Mouse (Mus musculus) C2C12 (cell line): ENCODE measurements around the gene Stambpl1. TPM values are rescaled to one million over a fixed set of nuclear protein-coding genes. Genes with fewer than 3 reads are reported as not detected.

Experiments
- H3K27me3 ChIP-seq: one replicate; pipeline ENCODE4 v1.6.1; 2011; ENCODE audit not compliant: control insufficient read depth, insufficient read depth, insufficient read length
- H3K36me3 ChIP-seq: one replicate; pipeline ENCODE4 v1.6.1; 2011; ENCODE audit not compliant: control insufficient read depth, insufficient read depth
- H3K4me3 ChIP-seq: one replicate; pipeline ENCODE4 v1.5.1; 2011; ENCODE audit warnings: mild to moderate bottlenecking, control low read depth; ENCODE audit not compliant: poor library complexity, insufficient read depth, severe bottlenecking
- H3K79me2 ChIP-seq: one replicate; pipeline ENCODE4 v1.6.1; 2011; ENCODE audit not compliant: control insufficient read depth, insufficient read depth
- H3K79me3 ChIP-seq: one replicate; pipeline ENCODE4 v1.6.1; 2011; ENCODE audit warnings: low read depth, control low read depth
- H3ac ChIP-seq: one replicate; pipeline ENCODE3; 2011; ENCODE audit warnings: low read depth; ENCODE audit not compliant: control insufficient read depth, insufficient read length
- CEBPB ChIP-seq: IDR thresholded peaks from one replicate; pipeline ENCODE4 v1.6.1; 2011; ENCODE audit warnings: low read depth, mild to moderate bottlenecking, control low read depth, moderate library complexity
- CTCF ChIP-seq: IDR thresholded peaks from one replicate; pipeline ENCODE4 v1.5.1; 2011; ENCODE audit not compliant: control insufficient read depth, insufficient read depth, insufficient read length
- FOSL1 ChIP-seq: IDR thresholded peaks from one replicate; pipeline ENCODE4 v1.8.0; 2011; ENCODE audit warnings: mild to moderate bottlenecking, low read length; ENCODE audit not compliant: poor library complexity, insufficient read depth, severe bottlenecking
- MAX ChIP-seq: IDR thresholded peaks from one replicate; pipeline ENCODE4 v1.6.1; 2011; ENCODE audit warnings: mild to moderate bottlenecking, control low read depth
- MYOD1 ChIP-seq: IDR thresholded peaks from one replicate; pipeline ENCODE4 v1.6.1; 2011; ENCODE audit warnings: low read depth; ENCODE audit not compliant: control insufficient read depth, insufficient read length
- MYOG ChIP-seq: IDR thresholded peaks from one replicate; pipeline ENCODE4 v1.6.1; 2011; ENCODE audit not compliant: control insufficient read depth, insufficient read length; ENCODE audit errors: extremely low read depth
- USF1 ChIP-seq: IDR thresholded peaks from one replicate; pipeline ENCODE4 v1.6.1; 2011; ENCODE audit warnings: low read depth, mild to moderate bottlenecking, control low read depth, moderate library complexity
- polyA plus RNA-seq: library from polyadenylated mRNA; unstranded; fragments of >200 nt; fragmentation: generic; extraction: Trizol; gene quantifications from one replicate; pipeline ENCODE4 v1.2.1, GENCODE M21; 2012; ENCODE audit warnings: missing spikeins

Gene Stambpl1
- polyA plus RNA-seq, 1 experiment: 19.0 TPM

- peaks cover 14% of the 10 kb centered on the region for H3K79me2 ChIP-seq
- peaks cover 12% of the 10 kb centered on the region for H3K36me3 ChIP-seq
- TF ChIP-seq CEBPB (no peak), MAX (no peak), FOSL1 (no peak), MYOD1 (no peak), MYOG (no peak), CTCF (no peak), USF1 (no peak)
- no peak overlapping the region for H3K4me3 ChIP-seq
- H3K79me3 ChIP-seq: peaks cover under 1% of the 10 kb centered on the region
- H3K27me3 ChIP-seq: no peaks in the 10 kb centered on the region
- H3ac ChIP-seq: no peak overlapping the region
Measured at GRCm38 (mm10) chr19:34219260-34219968, 27.4 kb downstream of the Stambpl1 start.

- Histone ChIP-seq H3K79me3 (no peaks in the 10 kb centered on the region), H3K79me2 (peaks cover 7% of the 10 kb centered on the region), H3K36me3 (peaks cover 12% of the 10 kb centered on the region), H3ac (no peak overlapping the region), H3K27me3 (no peaks in the 10 kb centered on the region), H3K4me3 (no peak overlapping the region)
- TF ChIP-seq CEBPB (no peak), FOSL1 (no peak), MAX (no peak), MYOG (no peak), USF1 (no peak), MYOD1 (no peak)
Measured at GRCm38 (mm10) chr19:34220732-34221380, 28.8 kb downstream of the Stambpl1 start.

- Histone ChIP-seq H3K4me3 (no peak overlapping the region), H3K79me2 (peaks cover 7% of the 10 kb centered on the region), H3K36me3 (peaks cover 22% of the 10 kb centered on the region), H3K27me3 (no peaks in the 10 kb centered on the region), H3K79me3 (no peaks in the 10 kb centered on the region), H3ac (no peak overlapping the region)
- TF ChIP-seq MYOG (no peak), USF1 (no peak), MAX (no peak)
Measured at GRCm38 (mm10) chr19:34222805-34223204, 30.8 kb downstream of the Stambpl1 start.

GRCm38 (mm10) chr19:34231596-34231995 lies 39.6 kb downstream of the Stambpl1 start:
- no peaks in the 10 kb centered on the region for H3K79me2 ChIP-seq
- H3ac ChIP-seq: no peak overlapping the region
- TF ChIP-seq MYOD1 (no peak), CTCF (no peak), CEBPB (no peak), USF1 (no peak), FOSL1 (no peak), MYOG (no peak), MAX (no peak)
- no peak overlapping the region for H3K4me3 ChIP-seq
- peaks cover 42% of the 10 kb centered on the region for H3K36me3 ChIP-seq
- no peaks in the 10 kb centered on the region for H3K79me3 ChIP-seq
- H3K27me3 ChIP-seq: no peaks in the 10 kb centered on the region

GRCm38 (mm10) chr19:34232326-34232725 lies 40.3 kb downstream of the Stambpl1 start:
- TF ChIP-seq CTCF (no peak), FOSL1 (no peak), MYOG (no peak), MAX (no peak), MYOD1 (no peak), USF1 (no peak), CEBPB (no peak)
- H3ac ChIP-seq: no peak overlapping the region
- H3K36me3 ChIP-seq: peaks cover 42% of the 10 kb centered on the region
- no peaks in the 10 kb centered on the region for H3K79me3 ChIP-seq
- H3K79me2 ChIP-seq: no peaks in the 10 kb centered on the region
- no peaks in the 10 kb centered on the region for H3K27me3 ChIP-seq
- no peak overlapping the region for H3K4me3 ChIP-seq

GRCm38 (mm10) chr19:34233944-34234343 lies 41.9 kb downstream of the Stambpl1 start:
- no peaks in the 10 kb centered on the region for H3K79me2 ChIP-seq
- no peak overlapping the region for H3ac ChIP-seq
- H3K27me3 ChIP-seq: no peaks in the 10 kb centered on the region
- TF ChIP-seq MAX (no peak), CEBPB (no peak), FOSL1 (no peak)
- peaks cover 55% of the 10 kb centered on the region for H3K36me3 ChIP-seq
- no peaks in the 10 kb centered on the region for H3K79me3 ChIP-seq
- H3K4me3 ChIP-seq: no peak overlapping the region
